Mouse (Mus musculus): ENCODE measurements at regions not wholly inside any gene's neighbourhood (a gene's known extent, or its start where the extent isn't known, plus 50 kb on each side); places are given as distances from the start of the nearest gene placed in this dataset.
A peak's percentile ranks its signal among the peaks of the same experiment; 100 is the strongest.

GRCm38 (mm10) chr1:92284155-92284554 lies 88.7 kb upstream of the Hdac4 start:
- in situ Hi-C loops (cut with MboI; ENCODE audit: low pct_unique_long_range_greater_than_20kb), result no loop called here

GRCm38 (mm10) chr1:92277199-92277747 lies 81.8 kb upstream of the Hdac4 start:
- no peak for TF ChIP-seq CTCF (IDR thresholded peaks at IDR 0.05)
- in situ Hi-C loops (cut with MboI; ENCODE audit: low pct_unique_long_range_greater_than_20kb), result no loop called here
- no peaks in the 10 kb centered on the region for H3K27me3 ChIP-seq
- ATAC-seq (no peak), DNase-seq (ENCODE audit: low read depth, low spot score) (no peak)
- ChIA-PET POLR2A (no interaction called here), CTCF (no interaction called here)

More at GRCm38 (mm10) chr1:92284155-92284554, 88.7 kb upstream of the Hdac4 start:
- no peaks in the 10 kb centered on the region for H3K27me3 ChIP-seq
- no peak for DNase-seq (ENCODE audit: low read depth, low spot score)
- ChIA-PET POLR2A (no interaction called here), CTCF (interaction anchor here (1.0 to 1.2 kb wide), 2 partner anchors 31 to 70 kb away, joined by 3 read pairs; no protein-coding TSS in a partner anchor)
- no peak for TF ChIP-seq CTCF (IDR thresholded peaks at IDR 0.05)
- no peak for ATAC-seq

- POLR2A ChIA-PET, result no interaction called here
- no peak for ATAC-seq
- in situ Hi-C loops (cut with MboI; ENCODE audit: low pct_unique_long_range_greater_than_20kb), result no loop called here
These were observed 79.9 kb upstream of the Hdac4 start for GRCm38 (mm10) chr1:92275388-92275787.

GRCm38 (mm10) chr1:92273760-92274159 lies 78.3 kb upstream of the Hdac4 start:
- DNase-seq (ENCODE audit: low read depth, low spot score) (no peak), ATAC-seq (no peak)
- CTCF ChIA-PET, result no interaction called here
- TF ChIP-seq CTCF (IDR thresholded peaks at IDR 0.05), result no peak
- H3K27me3 ChIP-seq, result no peaks in the 10 kb centered on the region
- POLR2A ChIA-PET, result no interaction called here
- in situ Hi-C loops (cut with MboI; ENCODE audit: low pct_unique_long_range_greater_than_20kb), result no loop called here

More at GRCm38 (mm10) chr1:92275388-92275787, 79.9 kb upstream of the Hdac4 start:
- CTCF ChIA-PET, result no interaction called here
- DNase-seq (ENCODE audit: low read depth, low spot score), result no peak
- TF ChIP-seq CTCF (IDR thresholded peaks at IDR 0.05), result no peak
- no peaks in the 10 kb centered on the region for H3K27me3 ChIP-seq

GRCm38 (mm10) chr1:92271676-92272291 lies 76.3 kb upstream of the Hdac4 start:
- ATAC-seq, result no peak
- in situ Hi-C loops (cut with MboI; ENCODE audit: low pct_unique_long_range_greater_than_20kb), result no loop called here
- TF ChIP-seq CTCF (IDR thresholded peaks at IDR 0.05), result no peak
- no peak for DNase-seq (ENCODE audit: low read depth, low spot score)
- ChIA-PET POLR2A (interaction anchor here (0.6 kb wide), 1 partner anchor 175 kb away, joined by 3 read pairs; no protein-coding TSS in a partner anchor), CTCF (no interaction called here)
- no peaks in the 10 kb centered on the region for H3K27me3 ChIP-seq

GRCm38 (mm10) chr1:92270486-92271058 lies 75.1 kb upstream of the Hdac4 start:
- DNase-seq (ENCODE audit: low read depth, low spot score) (no peak), ATAC-seq (peak; percentile 61)
- no peak for TF ChIP-seq CTCF (IDR thresholded peaks at IDR 0.05)
- H3K27me3 ChIP-seq, result no peaks in the 10 kb centered on the region
- ChIA-PET POLR2A (no interaction called here), CTCF (no interaction called here)
- in situ Hi-C loops (cut with MboI; ENCODE audit: low pct_unique_long_range_greater_than_20kb), result no loop called here

GRCm38 (mm10) chr1:92269464-92269863 lies 74.0 kb upstream of the Hdac4 start:
- TF ChIP-seq CTCF (IDR thresholded peaks at IDR 0.05), result no peak
- CTCF ChIA-PET, result no interaction called here
- POLR2A ChIA-PET, result no interaction called here
- in situ Hi-C loops (cut with MboI; ENCODE audit: low pct_unique_long_range_greater_than_20kb), result no loop called here
- no peak for DNase-seq (ENCODE audit: low read depth, low spot score)
- ATAC-seq, result no peak
- no peaks in the 10 kb centered on the region for H3K27me3 ChIP-seq

- ChIA-PET POLR2A (no interaction called here), CTCF (no interaction called here)
- TF ChIP-seq CTCF (IDR thresholded peaks at IDR 0.05), result no peak
- ATAC-seq, result no peak
- in situ Hi-C loops (cut with MboI; ENCODE audit: low pct_unique_long_range_greater_than_20kb), result no loop called here
- H3K27me3 ChIP-seq, result no peaks in the 10 kb centered on the region
- no peak for DNase-seq (ENCODE audit: low read depth, low spot score)
These were observed 69.4 kb upstream of the Hdac4 start for GRCm38 (mm10) chr1:92264941-92265340.

GRCm38 (mm10) chr1:92259715-92260392 lies 64.4 kb upstream of the Hdac4 start:
- TF ChIP-seq CTCF (IDR thresholded peaks at IDR 0.05), result no peak
- POLR2A ChIA-PET, result no interaction called here

GRCm38 (mm10) chr1:92258026-92258425 lies 62.5 kb upstream of the Hdac4 start:
- in situ Hi-C loops (cut with MboI; ENCODE audit: low pct_unique_long_range_greater_than_20kb), result no loop called here
- CTCF ChIA-PET, result no interaction called here

More at GRCm38 (mm10) chr1:92259715-92260392, 64.4 kb upstream of the Hdac4 start:
- DNase-seq (ENCODE audit: low read depth, low spot score) (no peak), ATAC-seq (no peak)
- in situ Hi-C loops (cut with MboI; ENCODE audit: low pct_unique_long_range_greater_than_20kb), result no loop called here
- CTCF ChIA-PET, result interaction anchor here (1.4 kb wide), 1 partner anchor 15 kb away, joined by 3 read pairs; no protein-coding TSS in a partner anchor
- no peaks in the 10 kb centered on the region for H3K27me3 ChIP-seq

GRCm38 (mm10) chr1:92253086-92253485 lies 57.6 kb upstream of the Hdac4 start:
- TF ChIP-seq CTCF (IDR thresholded peaks at IDR 0.05), result no peak
- ChIA-PET CTCF (no interaction called here), POLR2A (no interaction called here)
- no peak for DNase-seq (ENCODE audit: low read depth, low spot score)
- in situ Hi-C loops (cut with MboI; ENCODE audit: low pct_unique_long_range_greater_than_20kb), result no loop called here
- ATAC-seq, result no peak
- H3K27me3 ChIP-seq, result no peaks in the 10 kb centered on the region

More at GRCm38 (mm10) chr1:92258026-92258425, 62.5 kb upstream of the Hdac4 start:
- no peak for ATAC-seq
- no peak for TF ChIP-seq CTCF (IDR thresholded peaks at IDR 0.05)
- H3K27me3 ChIP-seq, result no peaks in the 10 kb centered on the region
- POLR2A ChIA-PET, result no interaction called here
- no peak for DNase-seq (ENCODE audit: low read depth, low spot score)

Data from Patski (cell line).